12 mouse cellular contexts compared by ENCODE assay signal in genomic region chrX:106135484-106135883, GRCm38 (mm10). TPM values are rescaled to one million over a fixed set of nuclear protein-coding genes. Genes with fewer than 3 reads are reported as not detected.
DNase-seq lines count a peak whose midpoint lies in the region; ATAC-seq and TF ChIP-seq lines count a peak whose summit lies in the region.
"Had no signal": no experiment of that assay in that cellular context is flagged by ENCODE, and none has a peak within 500 bp of the region (broad histone marks: within the 10 kb centered on the region; RNA-seq: fewer than 3 reads in every experiment).

No protein-coding gene starts in this region.

- TF ChIP-seq RAD21 in CH12.LX (IDR thresholded peaks at IDR 0.05; ENCODE audit: low read depth, low read length): no peak

- dilution Hi-C loops in CH12.LX (cut with MboI; ENCODE audit: extremely low pct_ligation_motif_present, extremely low pct_unique_long_range_greater_than_20kb, low sequenced_read_pairs): no loop called here

- no peak overlapping the region for H3K27ac ChIP-seq in intestine, postnatal 0 days (ENCODE audit: low read depth, low read length)
- no peak overlapping the region for H3K27ac ChIP-seq in intestine, embryonic 16.5 days (ENCODE audit: low read length)
- H3K27ac ChIP-seq in CH12.LX (ENCODE audit: insufficient read depth, low read depth): no peak overlapping the region
- no peak overlapping the region for H3K27ac ChIP-seq in liver, embryonic 14.5 days
- H3K27ac ChIP-seq: left cerebral cortex, adult 2 months; midbrain, embryonic 12.5 days; neural tube, embryonic 12.5 days had no signal

- no peak for DNase-seq in CH12.LX (ENCODE audit: extremely low read depth)
- no peak for DNase-seq in liver, embryonic 14.5 days (ENCODE audit: low read depth in 3 of 3, low spot score in 3 of 3)
- peak; percentile 37 for DNase-seq in splenic B cell, adult 2 months (ENCODE audit: low read depth, low spot score)
- no peak for DNase-seq in urinary bladder, adult 2 months (ENCODE audit: low spot score)
- DNase-seq in lung, postnatal 4 days: no peak

- no peaks in the 10 kb centered on the region for H3K36me3 ChIP-seq in intestine, postnatal 0 days (ENCODE audit: control insufficient read depth, insufficient read depth)
- no peaks in the 10 kb centered on the region for H3K36me3 ChIP-seq in intestine, embryonic 16.5 days (ENCODE audit: control insufficient read depth, insufficient read depth, low read length)
- H3K36me3 ChIP-seq in CH12.LX (replicated peaks in 1 of 2; ENCODE audit: control insufficient read depth in 1 of 2, insufficient read depth in 1 of 2, low read length in 1 of 2): no peaks in the 10 kb centered on the region
- H3K36me3 ChIP-seq in liver, embryonic 14.5 days (replicated peaks; ENCODE audit: control insufficient read depth, insufficient read depth, low read depth): no peaks in the 10 kb centered on the region
- no peaks in the 10 kb centered on the region for H3K36me3 ChIP-seq in splenic B cell, adult 2 months (ENCODE audit: control insufficient read depth, insufficient read depth, low read length, poor library complexity, severe bottlenecking)
- H3K36me3 ChIP-seq: G1E; midbrain, embryonic 12.5 days; neural tube, embryonic 12.5 days had no signal

- H3K9me3 ChIP-seq in intestine, postnatal 0 days (ENCODE audit: control insufficient read depth): no peaks in the 10 kb centered on the region
- H3K9me3 ChIP-seq in intestine, embryonic 16.5 days (ENCODE audit: control insufficient read depth, low read length): no peaks in the 10 kb centered on the region
- H3K9me3 ChIP-seq in CH12.LX (replicated peaks; ENCODE audit: low read length): no peaks in the 10 kb centered on the region
- no peaks in the 10 kb centered on the region for H3K9me3 ChIP-seq in liver, embryonic 14.5 days (ENCODE audit: control insufficient read depth, low read length)
- H3K9me3 ChIP-seq: G1E; midbrain, embryonic 12.5 days; neural tube, embryonic 12.5 days had no signal

- TF ChIP-seq CTCF in intestine, postnatal 0 days (IDR thresholded peaks at IDR 0.05; ENCODE audit: low read depth): no peak
- TF ChIP-seq CTCF in CH12.LX (conservative IDR thresholded peaks at IDR 0.05 in 1 of 2, IDR thresholded peaks at IDR 0.05 in 1 of 2; ENCODE audit: low read depth in 2 of 2, low read length in 2 of 2): no peak
- no peak for TF ChIP-seq CTCF in liver, embryonic 14.5 days (IDR thresholded peaks at IDR 0.05; ENCODE audit: low read depth)

- no peak for TF ChIP-seq EP300 in CH12.LX (IDR thresholded peaks at IDR 0.05; ENCODE audit: low read length)
- no peak for TF ChIP-seq EP300 in liver, embryonic 14.5 days (IDR thresholded peaks at IDR 0.05; ENCODE audit: low read depth)

- H3K4me3 ChIP-seq in intestine, postnatal 0 days (ENCODE audit: low read depth, low read length): no peak overlapping the region
- H3K4me3 ChIP-seq in intestine, embryonic 16.5 days (ENCODE audit: low read length): no peak overlapping the region
- no peak overlapping the region for H3K4me3 ChIP-seq in CH12.LX (replicated peaks in 1 of 3; ENCODE audit: low read depth in 2 of 3, low read length in 2 of 3, poor library complexity in 1 of 3)
- H3K4me3 ChIP-seq in liver, embryonic 14.5 days (ENCODE audit: insufficient read depth in 1 of 2, low read depth in 2 of 2, low read length in 2 of 2): no peak overlapping the region
- H3K4me3 ChIP-seq: left cerebral cortex, adult 2 months; midbrain, embryonic 12.5 days; neural tube, embryonic 12.5 days had no signal

- no peak for ATAC-seq in intestine, postnatal 0 days
- no peak for ATAC-seq in intestine, embryonic 16.5 days
- no peak for ATAC-seq in liver, embryonic 14.5 days (ENCODE audit: insufficient read depth)

- H3K27me3 ChIP-seq in intestine, postnatal 0 days (replicated peaks; ENCODE audit: control insufficient read depth, insufficient read depth, low read length): no peaks in the 10 kb centered on the region
- H3K27me3 ChIP-seq in intestine, embryonic 16.5 days (replicated peaks; ENCODE audit: control insufficient read depth, insufficient read depth, low read length): no peaks in the 10 kb centered on the region; the same call in 1 of the 2 replicates
- H3K27me3 ChIP-seq in CH12.LX (replicated peaks): no peaks in the 10 kb centered on the region
- H3K27me3 ChIP-seq in liver, embryonic 14.5 days (ENCODE audit: control insufficient read depth, insufficient read depth, low read length): no peaks in the 10 kb centered on the region
- no peaks in the 10 kb centered on the region for H3K27me3 ChIP-seq in splenic B cell, adult 2 months (ENCODE audit: control insufficient read depth, insufficient read depth, low read length, poor library complexity, severe bottlenecking)
- H3K27me3 ChIP-seq: midbrain, embryonic 12.5 days; neural tube, embryonic 12.5 days had no signal

- H3K4me2 ChIP-seq in intestine, postnatal 0 days (replicated peaks; ENCODE audit: low read depth): peak overlapping the region; percentile 41
- no peak overlapping the region for H3K4me2 ChIP-seq in intestine, embryonic 16.5 days (ENCODE audit: low read depth, low read length)
- H3K4me2 ChIP-seq in CH12.LX (ENCODE audit: insufficient read depth, low read depth, poor library complexity, severe bottlenecking): peak overlapping the region; percentile 14
- H3K4me2 ChIP-seq in liver, embryonic 14.5 days (ENCODE audit: low read depth): peak overlapping the region; percentile 38
- H3K4me2 ChIP-seq: midbrain, embryonic 12.5 days; neural tube, embryonic 12.5 days had no signal

- H3K4me1 ChIP-seq in intestine, postnatal 0 days (replicated peaks; ENCODE audit: control insufficient read depth, insufficient read depth, low read length): no peaks in the 10 kb centered on the region
- H3K4me1 ChIP-seq in intestine, embryonic 16.5 days (ENCODE audit: control insufficient read depth, insufficient read depth, low read length): no peaks in the 10 kb centered on the region
- peaks cover 3 to 40% of the 10 kb centered on the region in 2 experiments; a peak in 3 of 4 replicates for H3K4me1 ChIP-seq in CH12.LX (ENCODE audit: control insufficient read depth in 1 of 2, insufficient read depth in 2 of 2)
- H3K4me1 ChIP-seq in liver, embryonic 14.5 days (replicated peaks; ENCODE audit: control insufficient read depth in 2 of 2, insufficient read depth in 2 of 2, low read length in 1 of 2): peaks cover 0 to 2% of the 10 kb centered on the region in 2 experiments; a peak in 1 of 4 replicates
- H3K4me1 ChIP-seq: midbrain, embryonic 12.5 days; neural tube, embryonic 12.5 days had no signal

- 80% methylated on average over 4 of the region's 4 CpGs for WGBS in intestine, postnatal 0 days
- WGBS in intestine, embryonic 16.5 days: 85% methylated on average over 4 of the region's 4 CpGs
- 60% methylated on average over 4 of the region's 4 CpGs for WGBS in liver, embryonic 14.5 days (ENCODE audit: insufficient replicate concordance)

- no peaks in the 10 kb centered on the region for H3K79me2 ChIP-seq in CH12.LX (replicated peaks; ENCODE audit: control insufficient read depth, extremely low read depth, insufficient read depth, poor library complexity, severe bottlenecking)

- no peak for TF ChIP-seq POLR2A in CH12.LX (IDR thresholded peaks at IDR 0.05; ENCODE audit: low read depth, low read length)

- in situ Hi-C loops in CH12.LX (cut with MboI; ENCODE audit: low pct_ligation_motif_present, low pct_unique_long_range_greater_than_20kb, low sequenced_read_pairs): no loop called here

- no peak overlapping the region for H3K9ac ChIP-seq in intestine, postnatal 0 days (ENCODE audit: low read depth, low read length)
- H3K9ac ChIP-seq in intestine, embryonic 16.5 days (ENCODE audit: low read depth, low read length): no peak overlapping the region
- H3K9ac ChIP-seq in CH12.LX (ENCODE audit: insufficient read depth, low read depth): no peak overlapping the region
- no peak overlapping the region for H3K9ac ChIP-seq in liver, embryonic 14.5 days (replicated peaks)
- H3K9ac ChIP-seq: lung, embryonic 14.5 days; midbrain, embryonic 12.5 days; neural tube, embryonic 12.5 days had no signal

TF ChIP-seq in CH12.LX, 34 proteins besides CTCF, POLR2A, EP300 and RAD21:
- TF ChIP-seq GABPA (IDR thresholded peaks at IDR 0.05; ENCODE audit: insufficient replicate concordance, low read depth, low read length): no peak
- no peak for TF ChIP-seq TBP (conservative IDR thresholded peaks at IDR 0.05; ENCODE audit: low read depth, low read length)
- no peak for TF ChIP-seq ZMIZ1 (IDR thresholded peaks at IDR 0.05; ENCODE audit: low read depth, low read length)
- no peak for TF ChIP-seq TCF12 (IDR thresholded peaks at IDR 0.05; ENCODE audit: low read depth, low read length)
- no peak for TF ChIP-seq PAX5 (IDR thresholded peaks at IDR 0.05; ENCODE audit: low read length)
TF ChIP-seq in CH12.LX: peak in this region for 0.

RNA-seq across cellular contexts. Expression of gene Tlr13, which starts 7.5 kb away (rescaled TPM):
- polyA plus RNA-seq in intestine, postnatal 0 days (2015; fragmentation: Nextera tagmentation; extraction: Ambion mirVana): 0.82 and 0.94 TPM in 2 replicates
- polyA plus RNA-seq in intestine, embryonic 16.5 days (2015; fragmentation: Nextera tagmentation; extraction: Ambion mirVana): 0.67 and 0.89 TPM in 2 replicates
- not detected in 2 replicates for total RNA-seq in CH12.LX (2012; rRNA removed)
- total RNA-seq in CH12.LX (2014; rRNA removed): not detected in 2 replicates
- 0.08 TPM in 1 of 2 replicates, not detected in the other for polyA plus RNA-seq in CH12.LX (2012; ENCODE audit: insufficient read length, low read depth)
- polyA plus RNA-seq in liver, embryonic 14.5 days (2012; rRNA removed): 0.28 and 0.51 TPM in 2 replicates
- polyA plus RNA-seq in liver, embryonic 14.5 days (2014; fragmentation: Nextera tagmentation; extraction: Ambion mirVana): 0.57 and 1.4 TPM in 2 replicates
- 1.3 TPM in 2 replicates for polyA plus RNA-seq in urinary bladder, adult 2 months (2012; rRNA removed)
- polyA plus RNA-seq: G1E had no signal

RNA-seq across cellular contexts. Expression of gene Pgk1, which starts 51.4 kb away (rescaled TPM):
- 185 and 193 TPM in 2 replicates for polyA plus RNA-seq in intestine, postnatal 0 days (2015; fragmentation: Nextera tagmentation; extraction: Ambion mirVana)
- polyA plus RNA-seq in intestine, embryonic 16.5 days (2015; fragmentation: Nextera tagmentation; extraction: Ambion mirVana): 533 and 567 TPM in 2 replicates
- total RNA-seq in CH12.LX (2012; rRNA removed) (655 and 1,096 TPM in 2 replicates), CH12.LX (2014; rRNA removed) (1,645 and 1,646 TPM in 2 replicates)
- 575 and 679 TPM in 2 replicates for polyA plus RNA-seq in CH12.LX (2012; ENCODE audit: insufficient read length, low read depth)
- polyA plus RNA-seq in liver, embryonic 14.5 days (2012; rRNA removed): 99.2 and 148 TPM in 2 replicates
- 133 and 153 TPM in 2 replicates for polyA plus RNA-seq in liver, embryonic 14.5 days (2014; fragmentation: Nextera tagmentation; extraction: Ambion mirVana)
- 158 and 166 TPM in 2 replicates for polyA plus RNA-seq in urinary bladder, adult 2 months (2012; rRNA removed)
